Mouse (Mus musculus): ENCODE results near the gene Olfr558. TPM values are rescaled to one million over a fixed set of nuclear protein-coding genes. Genes with fewer than 3 reads are reported as not detected.

Olfr558 gene
- total and polyA plus RNA-seq, 3 experiments: not detected

GRCm38 (mm10) chr7:102733793-102734192 is 31.8 kb downstream of the Olfr558 start:
- Histone ChIP-seq H3K79me2 (replicated peaks; ENCODE audit: control insufficient read depth, extremely low read depth, insufficient read depth, poor library complexity, severe bottlenecking) (no peaks in the 10 kb centered on the region), H3K9ac (ENCODE audit: insufficient read depth, low read depth) (no peak overlapping the region), H3K4me3 (replicated peaks in 1 of 3; ENCODE audit: low read depth in 2 of 3, low read length in 2 of 3, poor library complexity in 1 of 3) (no peak overlapping the region), H3K4me2 (ENCODE audit: insufficient read depth, low read depth, poor library complexity, severe bottlenecking) (no peak overlapping the region), H3K27ac (ENCODE audit: insufficient read depth, low read depth) (no peak overlapping the region), H3K27me3 (replicated peaks) (no peaks in the 10 kb centered on the region), H3K9me3 (replicated peaks; ENCODE audit: low read length) (no peaks in the 10 kb centered on the region), H3K36me3 (replicated peaks in 1 of 2; ENCODE audit: control insufficient read depth in 1 of 2, insufficient read depth in 1 of 2, low read length in 1 of 2) (no peaks in the 10 kb centered on the region), H3K4me1 (ENCODE audit: control insufficient read depth in 1 of 2, insufficient read depth in 2 of 2) (no peaks in the 10 kb centered on the region)
- DNase-seq (ENCODE audit: extremely low read depth): no peak
- dilution Hi-C loops (cut with MboI; ENCODE audit: extremely low pct_ligation_motif_present, extremely low pct_unique_long_range_greater_than_20kb, low sequenced_read_pairs): no loop called here
- in situ Hi-C loops (cut with MboI; ENCODE audit: low pct_ligation_motif_present, low pct_unique_long_range_greater_than_20kb, low sequenced_read_pairs): no loop called here
- TF ChIP-seq HCFC1 (IDR thresholded peaks at IDR 0.05; ENCODE audit: low read depth, low read length) (no peak), MAZ (IDR thresholded peaks at IDR 0.05; ENCODE audit: low read depth, low read length) (no peak), UBTF (IDR thresholded peaks at IDR 0.05; ENCODE audit: low read depth, low read length) (no peak), PAX5 (IDR thresholded peaks at IDR 0.05; ENCODE audit: low read length) (no peak), USF1 (IDR thresholded peaks at IDR 0.05; ENCODE audit: low read depth, low read length) (no peak), ZMIZ1 (IDR thresholded peaks at IDR 0.05; ENCODE audit: low read depth, low read length) (no peak), ZC3H11A (IDR thresholded peaks at IDR 0.05; ENCODE audit: low read depth, low read length) (no peak), IRF4 (IDR thresholded peaks at IDR 0.05; ENCODE audit: low read depth, low read length) (no peak), MYC (IDR thresholded peaks at IDR 0.05; ENCODE audit: low read depth, low read length) (no peak), CTCF (conservative IDR thresholded peaks at IDR 0.05 in 1 of 2, IDR thresholded peaks at IDR 0.05 in 1 of 2; ENCODE audit: low read depth in 2 of 2, low read length in 2 of 2) (no peak), ELF1 (IDR thresholded peaks at IDR 0.05; ENCODE audit: low read depth, low read length) (no peak), USF2 (conservative IDR thresholded peaks at IDR 0.05; ENCODE audit: low read depth, low read length) (no peak), JUND (conservative IDR thresholded peaks at IDR 0.05; ENCODE audit: low read depth, low read length) (no peak), POLR2A (IDR thresholded peaks at IDR 0.05; ENCODE audit: low read depth, low read length) (no peak), JUN (IDR thresholded peaks at IDR 0.05; ENCODE audit: insufficient read depth, low read depth, low read length) (no peak), EP300 (IDR thresholded peaks at IDR 0.05; ENCODE audit: low read length) (no peak), CHD2 (IDR thresholded peaks at IDR 0.05; ENCODE audit: low read length) (no peak), CHD1 (IDR thresholded peaks at IDR 0.05; ENCODE audit: low read depth, low read length) (no peak)

- Histone ChIP-seq H3K79me2 (replicated peaks; ENCODE audit: control insufficient read depth, extremely low read depth, insufficient read depth, poor library complexity, severe bottlenecking) (no peaks in the 10 kb centered on the region), H3K27ac (ENCODE audit: insufficient read depth, low read depth) (no peak overlapping the region), H3K9me3 (replicated peaks; ENCODE audit: low read length) (no peaks in the 10 kb centered on the region), H3K36me3 (replicated peaks in 1 of 2; ENCODE audit: control insufficient read depth in 1 of 2, insufficient read depth in 1 of 2, low read length in 1 of 2) (no peaks in the 10 kb centered on the region), H3K27me3 (replicated peaks) (no peaks in the 10 kb centered on the region), H3K4me3 (replicated peaks in 1 of 3; ENCODE audit: low read depth in 2 of 3, low read length in 2 of 3, poor library complexity in 1 of 3) (no peak overlapping the region), H3K4me1 (ENCODE audit: control insufficient read depth in 1 of 2, insufficient read depth in 2 of 2) (no peaks in the 10 kb centered on the region), H3K4me2 (ENCODE audit: insufficient read depth, low read depth, poor library complexity, severe bottlenecking) (no peak overlapping the region), H3K9ac (ENCODE audit: insufficient read depth, low read depth) (no peak overlapping the region)
- no peak for DNase-seq (ENCODE audit: extremely low read depth)
- in situ Hi-C loops (cut with MboI; ENCODE audit: low pct_ligation_motif_present, low pct_unique_long_range_greater_than_20kb, low sequenced_read_pairs): no loop called here
- no peak for TF ChIP-seq EP300 (IDR thresholded peaks at IDR 0.05; ENCODE audit: low read length)
- TF ChIP-seq USF1 (IDR thresholded peaks at IDR 0.05; ENCODE audit: low read depth, low read length): no peak
- no peak for TF ChIP-seq TCF12 (IDR thresholded peaks at IDR 0.05; ENCODE audit: low read depth, low read length)
- no peak for TF ChIP-seq MXI1 (IDR thresholded peaks at IDR 0.05; ENCODE audit: low read depth, low read length)
- dilution Hi-C loops (cut with MboI; ENCODE audit: extremely low pct_ligation_motif_present, extremely low pct_unique_long_range_greater_than_20kb, low sequenced_read_pairs): no loop called here
Observed at GRCm38 (mm10) chr7:102737705-102738104, 35.7 kb downstream of the Olfr558 start.
